Mouse (Mus musculus): Measurements from ENCODE around the gene Gm20388. TPM values are rescaled to one million over a fixed set of nuclear protein-coding genes. Genes with fewer than 3 reads are reported as not detected.
A peak's percentile ranks its signal among the peaks of the same experiment; 100 is the strongest.

Gm20388 gene
- polyA plus RNA-seq, 1 experiment from 2014 or later: not detected

DNA sequence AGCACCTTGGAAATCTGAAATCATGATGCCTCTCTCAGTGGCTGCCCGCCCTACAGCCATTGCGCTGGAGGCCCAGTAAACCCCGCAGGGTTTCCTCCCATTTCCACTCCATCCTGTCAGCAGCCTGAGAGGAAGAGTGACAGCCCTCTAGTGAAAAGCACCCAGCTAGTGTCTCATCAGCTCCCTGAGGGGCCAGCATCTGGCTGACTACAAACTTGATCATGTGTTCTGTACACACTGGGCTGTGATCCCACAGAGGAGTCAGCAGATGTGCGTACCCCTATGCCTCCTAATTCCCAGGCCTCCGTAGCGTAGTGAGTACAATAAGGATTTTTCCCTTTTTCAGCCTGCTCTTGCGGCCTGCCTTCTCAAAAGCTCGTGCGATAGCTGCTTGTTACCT is 4346.2 kb downstream of the Gm20388 start:
- Histone ChIP-seq H3K36me3 (0 out of 2 replicates have a peak, but pooled peaks cover 3% of the 10 kb centered on the region), H3K9ac (no peak overlapping the region), H3K4me3 (no peak overlapping the region), H3K4me2 (no peak overlapping the region), H3K4me1 (peaks cover 50% of the 10 kb centered on the region), H3K27ac (peak overlapping the region; percentile 62), H3K27me3 (no peaks in the 10 kb centered on the region), H3K9me3 (no peaks in the 10 kb centered on the region)
- no peak for ATAC-seq (ENCODE audit: insufficient number of reproducible peaks, insufficient read depth, low FRiP score, low TSS enrichment, low read depth)
- WGBS: 72% methylated on average over 9 of the region's 9 CpGs

DNA sequence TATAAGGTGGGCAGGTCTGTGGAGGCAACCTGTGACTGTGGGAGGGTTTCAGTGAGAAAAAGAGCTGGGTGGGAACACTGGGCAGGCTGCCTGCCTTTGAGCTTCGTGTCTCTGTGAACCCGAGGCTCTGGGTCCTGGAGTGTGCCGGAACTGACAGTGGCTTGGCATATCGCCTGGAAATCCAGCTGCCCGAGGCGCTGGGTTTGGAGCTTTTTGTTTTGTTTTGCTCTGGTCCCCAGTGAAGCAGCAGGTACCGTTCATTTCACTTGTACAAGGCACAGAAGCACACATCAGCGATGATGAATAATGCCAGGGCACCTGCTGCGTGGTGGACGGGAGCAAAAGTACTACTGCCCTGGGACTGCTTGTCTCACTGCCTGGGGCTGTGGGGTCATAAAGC is 4346.7 kb downstream of the Gm20388 start:
- H3K27ac ChIP-seq: peak overlapping the region; percentile 62
- H3K4me2 ChIP-seq: 0 out of 2 replicates have a peak overlapping the region, but pooled peaks have one; percentile 7

DNA sequence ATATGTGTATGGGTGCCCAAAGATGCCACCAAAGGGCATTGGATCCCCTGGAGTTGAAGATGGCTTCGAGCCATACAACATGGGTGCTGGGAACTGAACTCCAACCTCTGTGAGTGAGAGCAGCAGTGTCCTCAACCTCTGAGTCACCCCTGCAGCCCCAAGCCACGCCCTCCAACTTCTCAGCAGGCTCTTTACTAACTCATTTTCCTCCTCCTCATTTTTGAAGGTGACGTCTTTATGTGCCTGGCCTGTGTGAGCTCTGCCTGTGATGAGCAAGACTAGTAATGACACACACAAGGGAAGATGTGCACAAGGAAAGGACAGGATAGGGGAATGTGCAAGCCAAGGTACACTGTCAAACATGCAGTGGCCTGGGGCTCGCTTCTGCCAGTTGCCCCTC is 4348.5 kb downstream of the Gm20388 start:
- no peak overlapping the region for H3K4me3 ChIP-seq
- no peaks in the 10 kb centered on the region for H3K27me3 ChIP-seq
- peaks cover 54% of the 10 kb centered on the region for H3K4me1 ChIP-seq
- 83% methylated on average over 4 of the region's 4 CpGs for WGBS
- no peak overlapping the region for H3K4me2 ChIP-seq
- 0 out of 2 replicates have a peak, but pooled peaks cover 3% of the 10 kb centered on the region for H3K36me3 ChIP-seq
- H3K27ac ChIP-seq: no peak overlapping the region
- ATAC-seq (ENCODE audit: insufficient number of reproducible peaks, insufficient read depth, low FRiP score, low TSS enrichment, low read depth): no peak
- no peak overlapping the region for H3K9ac ChIP-seq
- H3K9me3 ChIP-seq: no peaks in the 10 kb centered on the region

More for the DNA sequence above, 4346.7 kb downstream of the Gm20388 start:
- WGBS: 54% methylated on average over 10 of the region's 10 CpGs
- no peak for ATAC-seq (ENCODE audit: insufficient number of reproducible peaks, insufficient read depth, low FRiP score, low TSS enrichment, low read depth)
- Histone ChIP-seq H3K9me3 (no peaks in the 10 kb centered on the region), H3K36me3 (0 out of 2 replicates have a peak, but pooled peaks cover 3% of the 10 kb centered on the region), H3K9ac (no peak overlapping the region), H3K4me1 (peaks cover 51% of the 10 kb centered on the region), H3K4me3 (no peak overlapping the region), H3K27me3 (no peaks in the 10 kb centered on the region)

DNA sequence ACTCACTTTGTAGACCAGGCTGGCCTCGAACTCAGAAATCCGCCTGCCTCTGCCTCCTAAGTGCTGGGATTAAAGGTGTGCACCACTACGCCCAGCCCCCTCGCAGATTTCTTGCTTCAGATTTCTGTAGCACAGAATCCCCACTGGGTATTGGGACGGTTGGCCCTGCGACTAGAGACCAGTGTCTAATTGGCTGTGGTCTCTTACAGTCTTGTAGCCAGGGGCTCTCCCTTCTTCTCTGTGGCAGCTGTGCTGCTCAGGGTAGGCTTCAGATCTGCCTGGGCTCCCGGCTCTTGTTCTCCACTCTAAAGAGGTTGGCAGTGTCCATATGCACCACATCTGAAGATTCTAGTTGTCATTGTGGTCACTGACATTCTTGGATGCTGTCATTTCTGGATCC is 4349.3 kb downstream of the Gm20388 start:
- no peak for ATAC-seq (ENCODE audit: insufficient number of reproducible peaks, insufficient read depth, low FRiP score, low TSS enrichment, low read depth)
- H3K4me3 ChIP-seq: no peak overlapping the region
- no peaks in the 10 kb centered on the region for H3K27me3 ChIP-seq
- peaks cover 61% of the 10 kb centered on the region for H3K4me1 ChIP-seq
- H3K9ac ChIP-seq: no peak overlapping the region
- H3K4me2 ChIP-seq: no peak overlapping the region
- no peaks in the 10 kb centered on the region for H3K9me3 ChIP-seq
- H3K27ac ChIP-seq: no peak overlapping the region
- H3K36me3 ChIP-seq: 0 out of 2 replicates have a peak, but pooled peaks cover 3% of the 10 kb centered on the region
- 70% methylated on average over 7 of the region's 7 CpGs for WGBS

DNA sequence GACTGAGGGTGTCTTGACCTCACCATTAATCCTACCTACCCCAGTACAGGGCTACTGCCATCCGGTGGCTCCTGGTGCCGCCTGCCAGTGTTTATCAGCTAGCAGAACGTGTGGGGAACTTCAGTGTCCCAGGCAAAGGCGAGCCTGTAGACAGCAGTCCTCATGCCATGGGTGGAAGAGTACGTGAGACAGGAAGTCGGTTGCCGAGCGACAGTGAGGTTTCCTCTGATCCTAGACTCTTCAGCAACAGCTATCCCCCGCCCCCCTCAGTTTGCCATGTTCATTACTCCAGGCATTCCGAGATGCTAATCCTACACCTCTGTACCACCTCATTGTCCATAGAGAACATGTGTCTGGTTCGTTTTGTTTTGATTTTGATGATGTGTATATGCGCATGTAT is 4349.7 kb downstream of the Gm20388 start:
- no peak overlapping the region for H3K4me2 ChIP-seq
- H3K4me1 ChIP-seq: peaks cover 65% of the 10 kb centered on the region
- ATAC-seq (ENCODE audit: insufficient number of reproducible peaks, insufficient read depth, low FRiP score, low TSS enrichment, low read depth): no peak
- no peaks in the 10 kb centered on the region for H3K9me3 ChIP-seq
- H3K36me3 ChIP-seq: 0 out of 2 replicates have a peak, but pooled peaks cover 3% of the 10 kb centered on the region
- no peak overlapping the region for H3K9ac ChIP-seq
- 55% methylated on average over 12 of the region's 12 CpGs for WGBS
- H3K27me3 ChIP-seq: no peaks in the 10 kb centered on the region
- no peak overlapping the region for H3K27ac ChIP-seq
- no peak overlapping the region for H3K4me3 ChIP-seq

DNA sequence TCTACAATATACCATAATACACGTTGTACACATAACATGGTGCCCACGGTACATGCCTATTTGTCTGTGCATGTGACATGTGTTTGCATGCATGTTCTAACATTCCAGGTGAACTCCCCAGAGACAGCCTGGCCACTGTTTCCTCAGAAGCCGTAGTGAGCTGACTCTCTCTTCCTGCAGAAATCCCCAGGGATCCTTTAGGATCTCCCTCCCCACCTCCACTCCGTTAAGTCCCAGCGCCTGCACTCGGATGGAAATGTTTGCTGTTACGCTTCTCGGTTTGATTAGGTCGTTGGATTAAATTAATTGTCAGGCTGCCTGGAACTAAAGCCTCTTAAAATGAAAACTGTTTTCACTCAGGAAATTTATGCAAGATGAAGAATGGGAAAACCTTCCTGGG is 4352.4 kb downstream of the Gm20388 start:
- Histone ChIP-seq H3K4me3 (no peak overlapping the region), H3K4me2 (no peak overlapping the region), H3K9ac (no peak overlapping the region), H3K27ac (no peak overlapping the region), H3K4me1 (peaks cover 47% of the 10 kb centered on the region), H3K9me3 (no peaks in the 10 kb centered on the region), H3K36me3 (0 out of 2 replicates have a peak, but pooled peaks cover 3% of the 10 kb centered on the region), H3K27me3 (no peaks in the 10 kb centered on the region)
- WGBS: 55% methylated on average over 9 of the region's 9 CpGs
- no peak for ATAC-seq (ENCODE audit: insufficient number of reproducible peaks, insufficient read depth, low FRiP score, low TSS enrichment, low read depth)

DNA sequence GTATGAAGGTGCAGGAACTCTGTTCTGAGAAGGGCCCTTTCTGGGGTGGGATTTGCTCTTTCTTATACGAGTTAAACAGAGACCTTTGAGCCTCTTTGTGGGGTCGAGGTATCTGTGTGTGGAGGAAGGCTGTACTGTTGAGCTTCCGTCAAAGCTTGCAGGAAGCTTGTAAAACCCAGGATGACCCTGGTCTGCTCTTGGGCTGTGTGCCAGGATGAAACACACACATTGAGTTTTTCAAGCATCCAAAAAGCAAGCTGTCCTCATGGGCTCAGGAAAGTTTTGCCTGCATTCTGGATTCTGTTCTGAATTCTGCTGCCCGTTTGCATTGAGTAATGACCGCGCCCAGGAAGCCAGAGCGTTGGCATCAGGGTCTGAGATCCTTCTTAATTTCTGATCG is 4353.4 kb downstream of the Gm20388 start:
- WGBS: 81% methylated on average over 8 of the region's 8 CpGs
- H3K4me1 ChIP-seq: peaks cover 44% of the 10 kb centered on the region
- H3K4me3 ChIP-seq: no peak overlapping the region

DNA sequence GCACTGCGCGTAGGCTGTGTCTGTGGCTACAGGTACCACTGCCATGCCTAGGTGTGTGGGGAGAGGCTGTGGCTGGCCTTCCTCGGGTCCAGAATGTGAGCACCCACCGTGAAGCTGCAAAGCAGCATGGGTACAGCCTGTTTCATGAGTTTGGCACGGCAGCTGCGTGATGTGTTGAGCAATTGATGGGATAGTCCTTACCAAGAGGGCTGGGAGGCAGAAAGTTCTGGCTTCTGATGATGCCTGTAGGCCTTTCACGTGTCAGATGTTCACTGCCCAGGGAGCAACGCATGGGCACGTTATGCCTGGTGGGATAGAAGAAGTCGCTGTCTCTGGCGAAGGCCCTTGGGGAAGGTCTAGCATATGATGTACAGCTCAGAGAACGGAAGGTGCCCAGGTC is 4354.0 kb downstream of the Gm20388 start:
- no peak overlapping the region for H3K27ac ChIP-seq
- H3K9me3 ChIP-seq: no peaks in the 10 kb centered on the region
- no peak overlapping the region for H3K9ac ChIP-seq
- H3K4me1 ChIP-seq: peaks cover 39% of the 10 kb centered on the region
- H3K4me3 ChIP-seq: no peak overlapping the region
- H3K36me3 ChIP-seq: no peaks in the 10 kb centered on the region
- H3K4me2 ChIP-seq: no peak overlapping the region
- WGBS: 85% methylated on average over 12 of the region's 12 CpGs
- ATAC-seq (ENCODE audit: insufficient number of reproducible peaks, insufficient read depth, low FRiP score, low TSS enrichment, low read depth): no peak
- no peaks in the 10 kb centered on the region for H3K27me3 ChIP-seq

More for the DNA sequence above, 4353.4 kb downstream of the Gm20388 start:
- no peak for ATAC-seq (ENCODE audit: insufficient number of reproducible peaks, insufficient read depth, low FRiP score, low TSS enrichment, low read depth)
- H3K4me2 ChIP-seq: no peak overlapping the region
- H3K9ac ChIP-seq: no peak overlapping the region
- H3K9me3 ChIP-seq: no peaks in the 10 kb centered on the region
- H3K27me3 ChIP-seq: no peaks in the 10 kb centered on the region
- H3K27ac ChIP-seq: no peak overlapping the region
- 0 out of 2 replicates have a peak, but pooled peaks cover 3% of the 10 kb centered on the region for H3K36me3 ChIP-seq

DNA sequence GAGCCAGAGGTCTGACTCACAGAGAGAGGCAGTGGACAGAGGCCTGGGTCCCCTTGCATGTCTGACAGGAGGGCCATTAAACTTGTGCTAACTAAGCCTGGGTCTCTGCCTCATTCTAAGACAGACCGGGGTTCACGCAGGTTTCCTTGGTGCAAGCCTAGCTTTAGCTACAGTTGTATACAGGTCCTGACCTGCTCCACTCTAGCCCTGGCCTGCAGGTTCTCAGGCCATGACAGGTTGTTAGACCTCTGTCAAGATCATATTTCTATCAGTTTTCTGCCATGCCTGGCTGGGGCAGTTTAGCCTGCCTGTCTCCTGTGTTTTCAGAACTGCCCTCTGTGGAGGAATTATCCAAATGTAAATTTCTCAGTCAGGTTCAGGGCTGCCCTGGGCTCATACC is 4354.5 kb downstream of the Gm20388 start:
- WGBS: 86% methylated on average over 2 of the region's 2 CpGs
- no peaks in the 10 kb centered on the region for H3K9me3 ChIP-seq
- H3K4me2 ChIP-seq: no peak overlapping the region
- peaks cover 36% of the 10 kb centered on the region for H3K4me1 ChIP-seq
- no peak for ATAC-seq (ENCODE audit: insufficient number of reproducible peaks, insufficient read depth, low FRiP score, low TSS enrichment, low read depth)
- no peaks in the 10 kb centered on the region for H3K36me3 ChIP-seq
- H3K9ac ChIP-seq: no peak overlapping the region
- H3K27me3 ChIP-seq: no peaks in the 10 kb centered on the region
- no peak overlapping the region for H3K27ac ChIP-seq
- no peak overlapping the region for H3K4me3 ChIP-seq

DNA sequence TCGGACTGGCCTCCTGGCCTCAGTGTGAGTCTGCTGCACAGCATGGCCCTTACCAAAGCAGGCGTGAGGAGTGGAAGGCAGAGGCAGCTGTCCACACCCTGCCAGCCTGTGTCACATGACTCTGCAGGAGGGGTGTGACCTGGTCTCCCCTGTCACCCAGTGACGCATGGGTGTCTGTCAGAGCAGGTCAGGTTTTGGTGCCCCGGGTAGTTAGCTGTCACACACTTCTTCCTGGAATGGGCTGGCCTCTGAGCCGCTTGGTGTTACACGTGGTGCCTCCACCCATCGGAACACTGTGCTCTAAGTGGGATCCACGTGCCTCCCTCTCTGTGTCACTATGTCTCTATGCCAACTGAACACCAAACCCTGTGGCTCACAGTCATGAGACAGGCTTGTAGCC is 4355.2 kb downstream of the Gm20388 start:
- Histone ChIP-seq H3K36me3 (no peaks in the 10 kb centered on the region), H3K4me2 (no peak overlapping the region), H3K9me3 (no peaks in the 10 kb centered on the region), H3K4me3 (no peak overlapping the region), H3K27me3 (no peaks in the 10 kb centered on the region), H3K9ac (no peak overlapping the region), H3K4me1 (peaks cover 35% of the 10 kb centered on the region), H3K27ac (no peak overlapping the region)
- ATAC-seq (ENCODE audit: insufficient number of reproducible peaks, insufficient read depth, low FRiP score, low TSS enrichment, low read depth): no peak
- WGBS: 78% methylated on average over 8 of the region's 8 CpGs

DNA sequence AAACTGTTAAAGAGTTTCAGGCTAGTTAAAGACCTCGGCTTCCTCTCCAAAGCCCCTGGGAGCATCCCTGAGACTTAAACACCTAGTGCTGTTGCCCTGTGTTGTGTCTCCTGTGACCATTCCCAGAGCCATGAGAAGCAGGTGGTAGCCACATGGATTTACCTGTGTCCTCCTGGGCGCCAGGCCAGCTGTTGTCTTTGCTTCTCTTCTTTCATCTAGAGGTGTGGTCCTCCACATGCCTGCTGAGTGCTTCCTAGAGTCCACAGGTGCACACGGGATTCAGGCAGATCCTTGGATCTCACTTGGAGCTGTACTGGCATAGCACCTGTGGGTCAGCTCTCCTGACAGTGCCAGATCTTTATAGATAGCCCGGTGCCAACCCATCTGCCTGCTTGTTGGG is 4356.6 kb downstream of the Gm20388 start:
- Histone ChIP-seq H3K9me3 (no peaks in the 10 kb centered on the region), H3K27me3 (no peaks in the 10 kb centered on the region), H3K4me3 (no peak overlapping the region), H3K36me3 (no peaks in the 10 kb centered on the region), H3K27ac (no peak overlapping the region), H3K9ac (no peak overlapping the region), H3K4me1 (peaks cover 40% of the 10 kb centered on the region), H3K4me2 (no peak overlapping the region)
- 77% methylated on average over 4 of the region's 4 CpGs for WGBS
- no peak for ATAC-seq (ENCODE audit: insufficient number of reproducible peaks, insufficient read depth, low FRiP score, low TSS enrichment, low read depth)

DNA sequence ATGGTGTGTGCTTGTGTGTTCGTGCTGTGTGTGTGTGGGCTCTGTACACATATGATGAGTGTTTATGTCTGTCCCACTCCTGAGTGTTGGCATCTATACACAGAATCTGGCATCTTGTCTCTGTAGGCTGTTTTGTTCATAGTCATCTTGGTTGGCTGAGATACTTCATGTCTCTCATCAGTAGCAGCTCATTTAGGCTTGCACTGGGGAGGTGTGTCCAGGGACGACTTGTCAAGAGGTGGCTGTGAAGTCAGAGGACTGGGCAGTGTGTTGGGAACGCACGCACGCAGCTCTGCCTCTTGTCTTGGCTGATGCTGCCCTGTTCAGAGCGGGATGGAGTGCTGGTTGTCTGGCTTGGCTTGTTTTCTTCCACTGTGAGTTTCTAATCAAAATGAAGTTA is 4359.9 kb downstream of the Gm20388 start:
- H3K9ac ChIP-seq: no peak overlapping the region
- no peaks in the 10 kb centered on the region for H3K27me3 ChIP-seq
- H3K4me2 ChIP-seq: no peak overlapping the region
- peaks cover 35% of the 10 kb centered on the region for H3K4me1 ChIP-seq
- ATAC-seq (ENCODE audit: insufficient number of reproducible peaks, insufficient read depth, low FRiP score, low TSS enrichment, low read depth): no peak
- H3K9me3 ChIP-seq: no peaks in the 10 kb centered on the region
- WGBS: 86% methylated on average over 6 of the region's 6 CpGs
- no peak overlapping the region for H3K4me3 ChIP-seq
- H3K36me3 ChIP-seq: peaks cover 2% of the 10 kb centered on the region; the same call in 1 of the 2 replicates
- no peak overlapping the region for H3K27ac ChIP-seq
